Mouse (Mus musculus): ENCODE measurements around the gene Rint1. TPM values are rescaled to one million over a fixed set of nuclear protein-coding genes. Genes with fewer than 3 reads are reported as not detected.

The Rint1 gene
- 10 to 100 TPM; 21.0 to 22.9 TPM for total RNA-seq (2021)
- long read RNA-seq, experiment 1, transcript Rint1-201 (15 exons, 3,298 nt): major isoform, 5 of 11 reads
- long read RNA-seq, experiment 1, partial matches to known transcripts: 1 of 11 reads
- long read RNA-seq, experiment 1, other reads (novel, unspliced or antisense): 2 of 11 reads
- long read RNA-seq, experiment 2, transcript Rint1-201 (15 exons, 3,298 nt): major isoform, 7 of 11 reads
- long read RNA-seq, experiment 2, partial matches to known transcripts: 1 of 11 reads
- long read RNA-seq, experiment 2, other reads (novel, unspliced or antisense): 1 of 11 reads

GRCm38 (mm10) chr5:23787536-23788389, at the start of gene Rint1:
Gene Rint1, plus strand, starts transcription at chr5:23787711.
- peak within 1 kb of the TSS; percentile 96 for H3K4me3 ChIP-seq
- H3K27ac ChIP-seq: peak within 1 kb of the TSS; percentile 88
- peak; percentile 93 to 98 for DNase-seq (ENCODE audit: low spot score in 2 of 2)
- peak; percentile 99 for TF ChIP-seq CTCF (conservative IDR thresholded peaks at IDR 0.05)

- no peak overlapping the region for H3K27ac ChIP-seq
- H3K4me3 ChIP-seq: no peak overlapping the region
- DNase-seq (ENCODE audit: low spot score in 2 of 2): no peak
- TF ChIP-seq CTCF (conservative IDR thresholded peaks at IDR 0.05): no peak
These were observed 44.2 kb upstream of the Rint1 start for GRCm38 (mm10) chr5:23743261-23743660.

- Histone ChIP-seq H3K27ac (no peak overlapping the region), H3K4me3 (no peak overlapping the region)
- DNase-seq (ENCODE audit: low spot score in 2 of 2): no peak
- peak; percentile 54 for TF ChIP-seq CTCF (conservative IDR thresholded peaks at IDR 0.05)
These were observed 37.6 kb upstream of the Rint1 start for GRCm38 (mm10) chr5:23749882-23750281.

GRCm38 (mm10) chr5:23755591-23755990, 31.9 kb upstream of the Rint1 start:
- no peak overlapping the region for H3K4me3 ChIP-seq
- no peak for DNase-seq (ENCODE audit: low spot score in 2 of 2)
- no peak for TF ChIP-seq CTCF (conservative IDR thresholded peaks at IDR 0.05)
- no peak overlapping the region for H3K27ac ChIP-seq

GRCm38 (mm10) chr5:23756368-23756767, 31.1 kb upstream of the Rint1 start:
- H3K27ac ChIP-seq: no peak overlapping the region
- peak; percentile 48 for TF ChIP-seq CTCF (conservative IDR thresholded peaks at IDR 0.05)
- H3K4me3 ChIP-seq: no peak overlapping the region
- no peak for DNase-seq (ENCODE audit: low spot score in 2 of 2)

- Histone ChIP-seq H3K27ac (peak overlapping the region; percentile 84), H3K4me3 (no peak overlapping the region)
- TF ChIP-seq CTCF (conservative IDR thresholded peaks at IDR 0.05): peak; percentile 80
- peak in 1 of 2 experiments; percentile 43 for DNase-seq (ENCODE audit: low spot score in 2 of 2)
These were observed 28.9 kb upstream of the Rint1 start for GRCm38 (mm10) chr5:23758633-23759032.

- H3K27ac ChIP-seq: no peak overlapping the region
- no peak for TF ChIP-seq CTCF (conservative IDR thresholded peaks at IDR 0.05)
- H3K4me3 ChIP-seq: no peak overlapping the region
- no peak for DNase-seq (ENCODE audit: low spot score in 2 of 2)
These were observed 25.0 kb upstream of the Rint1 start for GRCm38 (mm10) chr5:23762531-23762930.

- DNase-seq (ENCODE audit: low spot score in 2 of 2): peak in 1 of 2 experiments; percentile 25
- peak overlapping the region; percentile 23; the same call in 1 of the 2 replicates for H3K27ac ChIP-seq
- H3K4me3 ChIP-seq: no peak overlapping the region
- TF ChIP-seq CTCF (conservative IDR thresholded peaks at IDR 0.05): no peak
These were observed 23.0 kb upstream of the Rint1 start for GRCm38 (mm10) chr5:23764557-23764956.

- TF ChIP-seq CTCF (conservative IDR thresholded peaks at IDR 0.05): no peak
- H3K27ac ChIP-seq: no peak overlapping the region
These were observed 16.4 kb upstream of the Rint1 start for GRCm38 (mm10) chr5:23771105-23771504.

GRCm38 (mm10) chr5:23774186-23774585, 13.3 kb upstream of the Rint1 start:
- TF ChIP-seq CTCF (conservative IDR thresholded peaks at IDR 0.05): no peak

More at GRCm38 (mm10) chr5:23771105-23771504, 16.4 kb upstream of the Rint1 start:
- no peak overlapping the region for H3K4me3 ChIP-seq
- DNase-seq (ENCODE audit: low spot score in 2 of 2): no peak

GRCm38 (mm10) chr5:23780516-23780915, 7.0 kb upstream of the Rint1 start:
- no peak for DNase-seq (ENCODE audit: low spot score in 2 of 2)
- H3K27ac ChIP-seq: no peak overlapping the region
- H3K4me3 ChIP-seq: no peak overlapping the region
- TF ChIP-seq CTCF (conservative IDR thresholded peaks at IDR 0.05): peak; percentile 49

More at GRCm38 (mm10) chr5:23774186-23774585, 13.3 kb upstream of the Rint1 start:
- DNase-seq (ENCODE audit: low spot score in 2 of 2): no peak
- Histone ChIP-seq H3K4me3 (no peak overlapping the region), H3K27ac (no peak overlapping the region)

- TF ChIP-seq CTCF (conservative IDR thresholded peaks at IDR 0.05): no peak
- Histone ChIP-seq H3K4me3 (no peak overlapping the region), H3K27ac (no peak overlapping the region)
- no peak for DNase-seq (ENCODE audit: low spot score in 2 of 2)
These were observed 6.3 kb upstream of the Rint1 start for GRCm38 (mm10) chr5:23781172-23781571.

All from layer of hippocampus, adult 2 months (tissue).